Mouse (Mus musculus) pancreas, adult 10 weeks (tissue): Measurements from ENCODE around the gene Mterf1b. TPM values are rescaled to one million over a fixed set of nuclear protein-coding genes. Genes with fewer than 3 reads are reported as not detected.

ENCODE experiments used
- polyA plus RNA-seq: library from polyadenylated mRNA; stranded (reverse); fragments of 350-450 nt; fragmentation: Illumina TruSeq; extraction: RNeasy Lipid Tissue Mini Kit (QIAGEN cat#74804); gene quantifications from one replicate; pipeline ENCODE4 v1.2.3, GENCODE M21; 2015; ENCODE audit warnings: low read depth, low replicate concordance; ENCODE audit not compliant: insufficient read depth

Gene Mterf1b
- 1.4 TPM for polyA plus RNA-seq

GRCm38 (mm10) chr5:4191671-4192480 is at the start of gene Mterf1b:
Gene Mterf1b, plus strand, starts transcription at chr5:4192367.

Other genes starting within 250 kb of the Mterf1b start
- gene Cyp51, start 87.6 kb upstream of the Mterf1b start, polyA plus RNA-seq: 1.9 TPM